Mouse (Mus musculus) left cerebral cortex, postnatal 25 days (tissue): ENCODE measurements around the gene Fdxr. TPM values are rescaled to one million over a fixed set of nuclear protein-coding genes. Genes with fewer than 3 reads are reported as not detected.

Source experiments
- DNase-seq, 2 experiments: peaks; one replicate each; pipeline ENCODE4 v3.0.0; 2022; ENCODE audit warnings: low spot score in 2 of 2, mixed read lengths in 1 of 2
- intact Hi-C: fragments of 180-260 bp; cut with DNase I; formaldehyde crosslinking; loops from one replicate; pipeline ENCODE4 v1.15.1; 2025
- microRNA-seq, 2 experiments: library from miRNA; unstranded; fragments of <30 nt; microRNA quantifications; one replicate each; pipeline ENCODE4 v1.2.0; 2022
- total RNA-seq, 2 experiments: library from RNA; stranded (reverse); gene quantifications; 2 replicates each; pipeline ENCODE4 v1.2.3; 2021

Fdxr gene
- total RNA-seq, 2 experiments from 2014 or later, result 14.5 to 17.4 TPM

DNA sequence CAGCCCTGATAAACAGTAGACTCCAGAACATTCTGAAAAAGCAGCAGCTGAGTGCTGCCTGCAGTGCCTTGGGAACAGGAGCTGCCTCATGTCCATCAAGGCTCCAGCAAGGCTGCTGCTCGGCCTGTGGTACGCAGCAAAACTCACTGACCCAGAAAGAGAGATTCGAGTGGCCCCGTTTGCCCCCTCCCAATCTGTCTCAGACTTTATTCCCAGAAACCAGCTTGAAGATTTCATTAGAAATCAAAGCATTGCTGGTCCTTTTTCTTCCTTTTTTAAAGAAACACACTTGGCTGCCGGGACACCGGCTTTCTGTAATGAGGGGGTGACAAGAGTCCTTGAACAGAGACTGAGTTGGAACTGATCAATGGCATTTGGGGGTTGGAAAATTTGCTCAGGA, 51.5 kb downstream of the Fdxr start:
- intact Hi-C loops, result no loop called here

DNA sequence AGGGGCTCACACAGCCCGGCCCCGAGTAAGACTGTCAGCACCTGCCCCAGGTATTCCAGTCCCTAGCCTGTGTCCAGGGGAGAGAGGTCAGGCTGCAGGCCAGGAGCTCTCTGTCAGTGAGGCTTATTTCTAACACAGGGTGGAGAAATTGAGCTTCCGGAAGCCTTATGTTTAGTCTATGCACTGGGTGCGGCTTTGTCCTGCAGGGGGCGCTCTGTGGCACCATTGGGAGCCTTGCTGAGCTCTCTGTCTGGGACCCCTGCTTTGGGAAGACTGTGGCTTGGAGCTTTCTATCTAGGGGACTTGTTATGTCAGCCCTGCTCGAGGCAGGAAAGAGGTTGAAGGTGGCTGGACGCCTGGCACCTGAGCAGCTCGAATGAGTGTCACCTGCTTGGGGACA, 52.0 kb downstream of the Fdxr start:
- DNase-seq, result no peak
- intact Hi-C loops, result no loop called here

More for the DNA sequence above, 51.5 kb downstream of the Fdxr start:
- peak in 1 of 2 experiments; percentile 34 for DNase-seq

DNA sequence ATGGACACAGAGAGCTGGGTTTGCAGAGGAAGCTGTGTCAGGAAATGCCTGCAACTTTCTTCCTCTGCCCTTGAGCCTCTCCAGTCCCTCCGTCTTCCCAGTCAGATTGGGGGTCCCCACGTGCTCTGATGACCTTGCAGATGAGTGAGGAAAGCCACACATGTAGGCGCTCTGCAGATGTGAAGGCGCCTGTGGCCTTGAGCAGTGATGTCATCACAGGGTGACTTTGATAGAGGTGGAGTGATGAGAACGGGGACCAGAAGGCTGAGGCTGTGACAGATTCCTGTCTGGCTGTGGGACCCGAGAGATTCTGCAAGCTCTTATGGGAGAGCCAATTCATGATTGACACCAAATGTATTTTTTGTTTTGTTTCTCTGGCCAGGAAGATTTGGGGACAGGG, 53.0 kb downstream of the Fdxr start:
- intact Hi-C loops, result no loop called here
- DNase-seq, result no peak

DNA sequence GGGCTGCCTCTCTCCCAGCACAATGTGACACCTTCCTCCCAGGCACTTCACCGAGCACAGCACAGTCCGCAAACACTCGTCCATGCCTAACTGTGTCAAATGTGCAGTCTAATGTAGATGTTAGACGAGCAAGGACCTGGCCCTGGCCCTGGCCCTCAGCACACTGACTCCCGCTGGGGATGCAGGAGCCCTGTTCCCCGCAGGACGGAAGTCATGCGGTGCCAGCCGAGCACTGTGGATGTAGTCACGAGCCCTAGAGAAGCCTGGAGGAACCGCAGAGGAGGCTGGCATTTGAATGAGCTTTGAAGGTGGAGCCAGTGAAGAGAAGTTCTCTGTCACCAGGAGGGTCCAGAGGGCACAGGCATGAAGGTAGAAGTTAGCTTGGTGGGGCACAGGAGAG, 53.4 kb downstream of the Fdxr start:
- intact Hi-C loops, result no loop called here
- DNase-seq, result no peak

DNA sequence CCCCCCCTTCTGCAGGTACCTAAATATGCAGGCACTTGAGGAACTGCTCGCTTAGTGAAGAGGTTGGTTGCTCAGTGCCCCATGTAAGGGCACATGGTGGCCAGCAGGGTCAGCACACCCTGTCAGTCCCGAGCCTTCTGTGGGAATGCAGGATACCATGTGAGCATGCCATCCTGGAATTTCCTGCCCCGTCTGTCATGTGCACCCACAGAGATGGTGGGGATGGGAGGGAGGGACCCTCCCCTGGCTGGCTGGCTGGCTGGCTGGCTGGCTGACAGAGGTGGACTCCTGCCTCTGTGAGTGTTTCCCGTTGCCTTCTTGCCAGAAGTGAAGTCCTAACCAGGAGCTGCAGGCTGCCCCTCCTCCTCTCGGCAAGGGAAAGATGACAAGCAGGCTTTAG, 54.3 kb downstream of the Fdxr start:
- intact Hi-C loops, result no loop called here
- DNase-seq, result no peak

DNA sequence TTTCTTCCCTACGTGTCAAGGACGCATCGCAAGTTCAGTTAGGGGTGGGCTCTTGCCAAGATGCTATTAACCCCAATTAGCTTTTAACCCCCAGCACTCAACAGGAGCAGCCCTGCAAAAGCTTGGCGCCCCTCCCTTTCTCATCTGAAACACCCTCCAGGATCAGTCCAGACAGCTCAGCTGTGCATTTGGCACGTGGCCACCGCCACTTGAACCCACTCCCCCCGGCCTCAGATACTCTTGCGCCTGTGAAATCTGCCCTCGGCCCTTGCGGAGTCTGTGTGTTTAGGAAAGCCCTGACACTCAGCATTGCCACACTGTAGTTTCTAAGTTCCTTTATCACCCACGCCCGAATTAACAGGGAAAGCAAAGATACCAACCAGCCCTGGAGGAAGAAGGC, 54.8 kb downstream of the Fdxr start:
- intact Hi-C loops, result no loop called here

DNA sequence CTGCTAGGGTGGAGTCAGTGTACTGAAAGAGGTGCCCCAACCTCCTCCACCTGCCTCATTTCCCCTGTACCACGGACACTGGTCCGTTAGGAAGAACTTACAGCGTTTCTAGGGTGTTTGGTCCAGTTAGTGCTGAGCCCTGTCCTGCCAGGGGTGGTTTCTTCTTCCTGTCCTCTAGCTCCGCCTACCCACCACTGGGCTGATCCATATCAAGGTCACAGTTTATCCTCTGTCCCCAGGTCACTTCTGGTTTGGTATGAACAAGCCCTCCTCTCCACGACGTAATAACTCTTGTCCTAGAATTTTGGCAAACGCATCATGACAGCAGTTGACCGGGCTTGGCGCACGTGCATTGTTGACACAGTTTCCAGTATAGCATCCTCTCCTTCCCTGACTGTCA, 57.2 kb downstream of the Fdxr start:
- DNase-seq, result no peak

More for the DNA sequence above, 54.8 kb downstream of the Fdxr start:
- no peak for DNase-seq

DNA sequence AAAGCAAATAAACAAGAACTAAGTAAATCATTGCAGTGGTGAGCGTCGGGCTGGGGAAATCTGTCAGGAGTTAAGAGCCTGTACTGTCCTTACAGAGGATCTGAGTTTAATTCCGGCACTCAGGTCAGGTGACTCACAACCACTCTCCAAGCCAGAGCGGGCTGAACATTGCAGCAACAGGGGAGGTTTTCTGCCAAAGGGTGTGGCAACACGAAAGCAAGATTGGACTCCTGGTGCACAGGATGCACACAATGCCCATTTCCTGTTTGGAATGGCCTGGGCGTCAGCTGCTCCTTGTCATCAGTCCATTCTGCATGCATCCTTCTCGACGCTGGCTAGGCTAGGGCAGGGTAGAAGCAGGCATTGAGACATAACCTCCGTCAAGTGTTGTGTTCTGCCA, 57.6 kb downstream of the Fdxr start:
- DNase-seq, result no peak
- intact Hi-C loops, result no loop called here

More for the DNA sequence above, 57.2 kb downstream of the Fdxr start:
- intact Hi-C loops, result no loop called here

Small RNA genes within 50 kb of the gene (microRNA-seq; reads per million reads assigned to microRNA genes)
- gene Gm25837, result 0 reads per million in 2 experiments

Other genes starting within 250 kb of the Fdxr start
- gene Cd300ld5, start 239.3 kb downstream of the Fdxr start, total RNA-seq, result under 1 TPM; 0.55 to 0.60 TPM
- under 1 TPM in 1 of 2 experiments, not detected in 1; 0.60 TPM for gene Cd300ld3, start 228.6 kb downstream of the Fdxr start, total RNA-seq
- gene Cd300e, start 214.9 kb downstream of the Fdxr start, total RNA-seq, result not detected
- gene Rab37, start 185.6 kb downstream of the Fdxr start, total RNA-seq, result under 1 TPM; 0.76 to 0.99 TPM
- gene Cd300lf, start 143.1 kb downstream of the Fdxr start, total RNA-seq, result under 1 TPM; 0.16 to 0.41 TPM
- 10 to 100 TPM; 79.2 to 86.5 TPM for gene Slc9a3r1, start 113.7 kb downstream of the Fdxr start, total RNA-seq
- 10 to 100 TPM; 15.8 to 18.2 TPM for gene Tmem104, start 89.6 kb downstream of the Fdxr start, total RNA-seq
- gene Nat9, start 89.2 kb downstream of the Fdxr start, total RNA-seq, result 10 to 100 TPM; 20.1 to 22.3 TPM
- 10 to 100 TPM; 41.0 to 42.0 TPM for gene Grin2c, start 9.8 kb downstream of the Fdxr start, total RNA-seq
- gene Fads6, start 20.6 kb upstream of the Fdxr start, total RNA-seq, result 10 to 100 TPM in 1 of 2 experiments, 1 to 10 TPM in 1; 9.5 to 10.8 TPM
- gene Otop2, start 30.1 kb upstream of the Fdxr start, total RNA-seq, result under 1 TPM; 0.62 to 0.96 TPM
- under 1 TPM; 0.18 to 0.28 TPM for gene Ush1g, start 45.0 kb upstream of the Fdxr start, total RNA-seq
- under 1 TPM in 1 of 2 experiments, not detected in 1; 0.14 TPM for gene Otop3, start 57.7 kb upstream of the Fdxr start, total RNA-seq
- 100 to 1,000 TPM; 108 to 111 TPM for gene Hid1, start 90.7 kb upstream of the Fdxr start, total RNA-seq
- gene Cdr2l, start 104.9 kb upstream of the Fdxr start, total RNA-seq, result 10 to 100 TPM; 19.8 to 20.9 TPM
- 100 to 1,000 TPM; 107 to 109 TPM for gene Mrpl58, start 126.7 kb upstream of the Fdxr start, total RNA-seq
- gene Atp5h, start 142.9 kb upstream of the Fdxr start, total RNA-seq, result 100 to 1,000 TPM; 447 to 455 TPM
- gene Kctd2, start 143.1 kb upstream of the Fdxr start, total RNA-seq, result 10 to 100 TPM; 70.9 to 72.5 TPM
- not detected for gene Trim80, start 163.5 kb upstream of the Fdxr start, total RNA-seq
- not detected for gene Slc16a5, start 185.4 kb upstream of the Fdxr start, total RNA-seq
- 10 to 100 TPM; 12.5 to 12.8 TPM for gene Armc7, start 198.6 kb upstream of the Fdxr start, total RNA-seq
- 10 to 100 TPM; 60.1 to 66.5 TPM for gene Nt5c, start 214.8 kb upstream of the Fdxr start, total RNA-seq
- gene Jpt1, start 237.3 kb upstream of the Fdxr start, total RNA-seq, result 100 to 1,000 TPM; 165 to 168 TPM